Mouse (Mus musculus): ENCODE data around the gene Rbl1. TPM values are rescaled to one million over a fixed set of nuclear protein-coding genes. Genes with fewer than 3 reads are reported as not detected.

The Rbl1 gene
- polyA plus RNA-seq, 1 experiment from 2014 or later = 23.8 TPM

- H3K27ac ChIP-seq = no peak overlapping the region
- WGBS = 94% methylated on average over 2 of the region's 2 CpGs
- no peak overlapping the region for H3K4me3 ChIP-seq
- no peaks in the 10 kb centered on the region for H3K27me3 ChIP-seq (ENCODE audit: low read depth, poor library complexity, severe bottlenecking)
- peaks cover 16% of the 10 kb centered on the region for H3K4me1 ChIP-seq
- no peak for DNase-seq (ENCODE audit: low spot score)
- no peaks in the 10 kb centered on the region for H3K36me3 ChIP-seq
- H3K9me3 ChIP-seq (replicated peaks) = no peaks in the 10 kb centered on the region; the same call in 1 of the 2 replicates
Measured at GRCm38 (mm10) chr2:157136646-157137045, 67.7 kb downstream of the Rbl1 start.

- Histone ChIP-seq H3K27ac (no peak overlapping the region), H3K4me1 (peaks cover 16% of the 10 kb centered on the region), H3K9me3 (replicated peaks) (no peaks in the 10 kb centered on the region; the same call in 1 of the 2 replicates), H3K36me3 (no peaks in the 10 kb centered on the region), H3K27me3 (ENCODE audit: low read depth, poor library complexity, severe bottlenecking) (no peaks in the 10 kb centered on the region), H3K4me3 (no peak overlapping the region)
- no peak for DNase-seq (ENCODE audit: low spot score)
- 92% methylated on average over 4 of the region's 4 CpGs for WGBS
Measured at GRCm38 (mm10) chr2:157136176-157136575, 68.2 kb downstream of the Rbl1 start.

GRCm38 (mm10) chr2:157135529-157136120 lies 68.7 kb downstream of the Rbl1 start:
- peak overlapping the region; percentile 84 for H3K27ac ChIP-seq
- no peaks in the 10 kb centered on the region for H3K27me3 ChIP-seq (ENCODE audit: low read depth, poor library complexity, severe bottlenecking)
- no peaks in the 10 kb centered on the region; the same call in 1 of the 2 replicates for H3K9me3 ChIP-seq (replicated peaks)
- H3K4me1 ChIP-seq = peaks cover 16% of the 10 kb centered on the region
- DNase-seq (ENCODE audit: low spot score) = no peak
- 79% methylated on average over 10 of the region's 10 CpGs for WGBS
- H3K4me3 ChIP-seq = peak overlapping the region; percentile 82
- no peaks in the 10 kb centered on the region for H3K36me3 ChIP-seq

- H3K27ac ChIP-seq = peak within 1 kb of the TSS; percentile 84
Measured at GRCm38 (mm10) chr2:157135014-157135413, 69.3 kb downstream of the Rbl1 start, which contains the start of gene Samhd1. TSS of gene Samhd1 (minus strand) at chr2:157135265.

GRCm38 (mm10) chr2:157134479-157134931 lies 69.8 kb downstream of the Rbl1 start:
- Histone ChIP-seq H3K4me1 (peaks cover 16% of the 10 kb centered on the region), H3K27me3 (ENCODE audit: low read depth, poor library complexity, severe bottlenecking) (no peaks in the 10 kb centered on the region), H3K27ac (peak overlapping the region; percentile 84), H3K36me3 (no peaks in the 10 kb centered on the region), H3K9me3 (replicated peaks) (no peaks in the 10 kb centered on the region), H3K4me3 (peak overlapping the region; percentile 82)
- WGBS = under 1% methylated on average over 25 of the region's 25 CpGs
- DNase-seq (ENCODE audit: low spot score) = peak; percentile 68

More at GRCm38 (mm10) chr2:157135014-157135413, 69.3 kb downstream of the Rbl1 start, which contains the start of gene Samhd1:
- Histone ChIP-seq H3K4me3 (peak within 1 kb of the TSS; percentile 82), H3K9me3 (replicated peaks) (no peaks in the 10 kb centered on the region; the same call in 1 of the 2 replicates), H3K27me3 (ENCODE audit: low read depth, poor library complexity, severe bottlenecking) (no peaks in the 10 kb centered on the region), H3K36me3 (no peaks in the 10 kb centered on the region), H3K4me1 (peaks cover 16% of the 10 kb centered on the region)
- under 1% methylated on average over 32 of the region's 32 CpGs for WGBS
- DNase-seq (ENCODE audit: low spot score) = peak; percentile 95

GRCm38 (mm10) chr2:157133769-157134478 lies 70.4 kb downstream of the Rbl1 start:
- peaks cover 16% of the 10 kb centered on the region for H3K4me1 ChIP-seq
- WGBS = 23% methylated on average over 11 of the region's 11 CpGs
- peak overlapping the region; percentile 84 for H3K27ac ChIP-seq
- no peak for DNase-seq (ENCODE audit: low spot score)
- H3K9me3 ChIP-seq (replicated peaks) = no peaks in the 10 kb centered on the region
- H3K27me3 ChIP-seq (ENCODE audit: low read depth, poor library complexity, severe bottlenecking) = no peaks in the 10 kb centered on the region
- H3K36me3 ChIP-seq = no peaks in the 10 kb centered on the region
- H3K4me3 ChIP-seq = peak overlapping the region; percentile 82

GRCm38 (mm10) chr2:157132686-157133540 lies 71.4 kb downstream of the Rbl1 start:
- Histone ChIP-seq H3K36me3 (peaks cover 3% of the 10 kb centered on the region; the same call in 1 of the 2 replicates), H3K27me3 (ENCODE audit: low read depth, poor library complexity, severe bottlenecking) (no peaks in the 10 kb centered on the region), H3K4me3 (no peak overlapping the region), H3K27ac (no peak overlapping the region), H3K9me3 (replicated peaks) (no peaks in the 10 kb centered on the region), H3K4me1 (peaks cover 16% of the 10 kb centered on the region)
- DNase-seq (ENCODE audit: low spot score) = no peak
- WGBS = 83% methylated on average over 3 of the region's 3 CpGs

- WGBS = 96% methylated on average over 1 of the region's 1 CpGs
- no peak for DNase-seq (ENCODE audit: low spot score)
- Histone ChIP-seq H3K4me3 (no peak overlapping the region), H3K4me1 (peaks cover 16% of the 10 kb centered on the region), H3K27me3 (ENCODE audit: low read depth, poor library complexity, severe bottlenecking) (no peaks in the 10 kb centered on the region), H3K36me3 (peaks cover 6% of the 10 kb centered on the region; the same call in 1 of the 2 replicates), H3K27ac (no peak overlapping the region), H3K9me3 (replicated peaks) (no peaks in the 10 kb centered on the region)
Measured at GRCm38 (mm10) chr2:157132086-157132485, 72.2 kb downstream of the Rbl1 start.

GRCm38 (mm10) chr2:157130813-157131514 lies 73.4 kb downstream of the Rbl1 start:
- 88% methylated on average over 8 of the region's 8 CpGs for WGBS
- no peak overlapping the region for H3K27ac ChIP-seq
- no peaks in the 10 kb centered on the region for H3K27me3 ChIP-seq (ENCODE audit: low read depth, poor library complexity, severe bottlenecking)
- no peak for DNase-seq (ENCODE audit: low spot score)
- H3K36me3 ChIP-seq = peaks cover 16% of the 10 kb centered on the region
- H3K9me3 ChIP-seq (replicated peaks) = no peaks in the 10 kb centered on the region
- peaks cover 16% of the 10 kb centered on the region for H3K4me1 ChIP-seq
- H3K4me3 ChIP-seq = no peak overlapping the region

- no peaks in the 10 kb centered on the region for H3K9me3 ChIP-seq (replicated peaks)
- H3K36me3 ChIP-seq = peaks cover 26% of the 10 kb centered on the region
- DNase-seq (ENCODE audit: low spot score) = no peak
- 86% methylated on average over 11 of the region's 11 CpGs for WGBS
- H3K27me3 ChIP-seq (ENCODE audit: low read depth, poor library complexity, severe bottlenecking) = no peaks in the 10 kb centered on the region
- peaks cover 9% of the 10 kb centered on the region; the same call in 1 of the 2 replicates for H3K4me1 ChIP-seq
- H3K27ac ChIP-seq = no peak overlapping the region
- H3K4me3 ChIP-seq = no peak overlapping the region
Measured at GRCm38 (mm10) chr2:157129601-157130164, 74.7 kb downstream of the Rbl1 start.

- 90% methylated on average over 4 of the region's 4 CpGs for WGBS
- Histone ChIP-seq H3K36me3 (peaks cover 26% of the 10 kb centered on the region), H3K9me3 (replicated peaks) (no peaks in the 10 kb centered on the region), H3K4me3 (no peak overlapping the region), H3K27me3 (ENCODE audit: low read depth, poor library complexity, severe bottlenecking) (no peaks in the 10 kb centered on the region), H3K27ac (no peak overlapping the region), H3K4me1 (peaks cover 4% of the 10 kb centered on the region; the same call in 1 of the 2 replicates)
- DNase-seq (ENCODE audit: low spot score) = no peak
Measured at GRCm38 (mm10) chr2:157129096-157129495, 75.2 kb downstream of the Rbl1 start.

- 78% methylated on average over 4 of the region's 4 CpGs for WGBS
- no peak overlapping the region for H3K4me3 ChIP-seq
- H3K9me3 ChIP-seq (replicated peaks) = no peaks in the 10 kb centered on the region
- no peak for DNase-seq (ENCODE audit: low spot score)
- no peaks in the 10 kb centered on the region for H3K27me3 ChIP-seq (ENCODE audit: low read depth, poor library complexity, severe bottlenecking)
- no peaks in the 10 kb centered on the region for H3K4me1 ChIP-seq
- H3K27ac ChIP-seq = no peak overlapping the region
- peaks cover 28% of the 10 kb centered on the region for H3K36me3 ChIP-seq
Measured at GRCm38 (mm10) chr2:157128072-157128471, 76.3 kb downstream of the Rbl1 start.
